Mouse (Mus musculus) liver, adult 2 months (tissue): ENCODE results near the gene Olfm1. TPM values are rescaled to one million over a fixed set of nuclear protein-coding genes. Genes with fewer than 3 reads are reported as not detected.

Source experiments
- DNase-seq: peaks from one replicate; pipeline ENCODE4 v3.0.0-alpha.2; 2011; ENCODE audit warnings: low read depth, low spot score; ENCODE audit errors: extremely low read depth
- H3K27ac ChIP-seq: fragments of 200-500 bp; replicated peaks from 2 replicates; pipeline ENCODE4 v1.5.1; 2012; ENCODE audit warnings: low read depth, mild to moderate bottlenecking, control low read depth, inconsistent platforms, low read length; ENCODE audit not compliant: insufficient read depth
- H3K27me3 ChIP-seq: fragments of 200-500 bp; 2 replicates; pipeline ENCODE4 v1.6.1; 2012; ENCODE audit warnings: mild to moderate bottlenecking, moderate library complexity, low read length, inconsistent platforms; ENCODE audit not compliant: control insufficient read depth, insufficient read depth
- H3K36me3 ChIP-seq: fragments of 200-500 bp; 2 replicates; pipeline ENCODE4 v1.6.1; 2012; ENCODE audit warnings: low read length, inconsistent platforms; ENCODE audit not compliant: control insufficient read depth, insufficient read depth
- H3K4me1 ChIP-seq: fragments of 200-500 bp; 2 replicates; pipeline ENCODE4 v1.6.1; 2011; ENCODE audit warnings: low read length; ENCODE audit not compliant: control insufficient read depth, insufficient read depth
- H3K4me3 ChIP-seq: fragments of 200-500 bp; 2 replicates; pipeline ENCODE4 v1.5.1; 2011; ENCODE audit warnings: low read depth, mild to moderate bottlenecking, control low read depth, low read length, moderate library complexity; ENCODE audit not compliant: insufficient read depth
- H3K79me2 ChIP-seq: fragments of 200-500 bp; 2 replicates; pipeline ENCODE4 v1.6.1; 2012; ENCODE audit warnings: inconsistent platforms, mild to moderate bottlenecking, low read length, moderate library complexity; ENCODE audit not compliant: control insufficient read depth, insufficient read depth
- H3K9ac ChIP-seq: fragments of 200-500 bp; 2 replicates; pipeline ENCODE4 v1.6.1; 2012; ENCODE audit warnings: low read depth, mild to moderate bottlenecking, control low read depth, inconsistent platforms, low read length
- CTCF ChIP-seq: fragments of 200-500 bp; IDR thresholded peaks from 2 replicates; pipeline ENCODE4 v1.5.1; 2011; ENCODE audit warnings: low read depth, low read length, control low read depth
- POLR2A ChIP-seq: fragments of 200-500 bp; IDR thresholded peaks from 2 replicates; pipeline ENCODE4 v1.6.1; 2011; ENCODE audit warnings: low read length, control low read depth; ENCODE audit not compliant: insufficient read depth; ENCODE audit errors: extremely low read depth
- WGBS: fragments of 180-500 bp; shearing (Covaris S2); methylation state at CpG from one replicate; pipeline ENCODE4 v1.1.7; 2018; 5-methylcytosine and 5-hydroxymethylcytosine counted together
- polyA plus RNA-seq: library from polyadenylated mRNA; depleted of rRNA; stranded (reverse); fragments of >200 nt; gene quantifications from 2 replicates; pipeline ENCODE4 v1.2.3, GENCODE M21; 2012
- total RNA-seq: library from RNA; depleted of rRNA; stranded (reverse); fragments of >200 nt; gene quantifications from 2 replicates; pipeline ENCODE4 v1.2.3, GENCODE M21; 2014

Gene Olfm1
- total and polyA plus RNA-seq, 2 experiments, result 1.7 to 2.6 TPM

- Histone ChIP-seq H3K36me3 (no peaks in the 10 kb centered on the region), H3K4me3 (no peak overlapping the region), H3K4me1 (no peaks in the 10 kb centered on the region), H3K27ac (no peak overlapping the region), H3K9ac (no peak overlapping the region), H3K27me3 (no peaks in the 10 kb centered on the region), H3K79me2 (no peaks in the 10 kb centered on the region)
- TF ChIP-seq CTCF, result no peak
- no peak for TF ChIP-seq POLR2A
- 85% methylated on average over 7 of the region's 7 CpGs for WGBS
- DNase-seq, result no peak
These were observed 63.2 kb downstream of the Olfm1 start for GRCm38 (mm10) chr2:28256029-28256428.

GRCm38 (mm10) chr2:28261438-28261837 is 68.6 kb downstream of the Olfm1 start:
- WGBS, result 78% methylated on average over 3 of the region's 3 CpGs
- DNase-seq, result no peak
- no peak overlapping the region for H3K27ac ChIP-seq
- H3K27me3 ChIP-seq, result no peaks in the 10 kb centered on the region; the same call in 1 of the 2 replicates
- no peak overlapping the region for H3K4me3 ChIP-seq
- no peak overlapping the region for H3K9ac ChIP-seq
- no peaks in the 10 kb centered on the region for H3K36me3 ChIP-seq
- no peaks in the 10 kb centered on the region for H3K79me2 ChIP-seq
- H3K4me1 ChIP-seq, result no peaks in the 10 kb centered on the region
- no peak for TF ChIP-seq CTCF
- TF ChIP-seq POLR2A, result no peak

- Histone ChIP-seq H3K4me1 (no peaks in the 10 kb centered on the region), H3K27ac (no peak overlapping the region), H3K4me3 (no peak overlapping the region), H3K27me3 (no peaks in the 10 kb centered on the region), H3K9ac (no peak overlapping the region), H3K36me3 (no peaks in the 10 kb centered on the region), H3K79me2 (no peaks in the 10 kb centered on the region)
- no peak for DNase-seq
- 82% methylated on average over 3 of the region's 3 CpGs for WGBS
- no peak for TF ChIP-seq POLR2A
- no peak for TF ChIP-seq CTCF
These were observed 75.0 kb downstream of the Olfm1 start for GRCm38 (mm10) chr2:28267776-28268275.

DNA sequence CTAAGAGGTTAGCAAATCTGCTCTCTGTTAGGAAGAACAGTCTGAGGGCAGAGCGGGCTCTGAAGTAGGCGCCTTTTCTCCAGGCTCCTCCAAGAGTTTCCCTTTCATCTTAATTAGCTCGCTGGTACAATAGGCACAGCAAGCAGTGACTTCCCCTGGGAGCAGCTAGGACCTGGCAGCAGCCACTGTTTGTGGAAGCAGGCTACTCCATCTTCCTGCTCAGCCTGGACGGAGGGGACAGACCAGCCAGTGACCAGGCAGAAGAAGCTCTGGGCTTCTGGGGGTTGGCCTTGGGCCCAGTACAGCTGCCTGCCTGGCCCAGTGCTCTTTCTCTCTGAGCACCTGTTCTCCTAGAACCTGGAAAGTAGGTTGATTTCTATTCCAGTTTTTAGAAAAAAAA is 77.8 kb downstream of the Olfm1 start:
- no peak for DNase-seq
- 31% methylated on average over 4 of the region's 4 CpGs for WGBS
- H3K27ac ChIP-seq, result no peak overlapping the region

GRCm38 (mm10) chr2:28272218-28272965 is 79.6 kb downstream of the Olfm1 start:
- Histone ChIP-seq H3K79me2 (no peaks in the 10 kb centered on the region), H3K4me3 (no peak overlapping the region), H3K27ac (no peak overlapping the region), H3K4me1 (no peaks in the 10 kb centered on the region), H3K9ac (no peak overlapping the region), H3K27me3 (no peaks in the 10 kb centered on the region), H3K36me3 (no peaks in the 10 kb centered on the region)
- DNase-seq, result no peak
- 81% methylated on average over 11 of the region's 11 CpGs for WGBS
- TF ChIP-seq CTCF, result no peak
- no peak for TF ChIP-seq POLR2A

More for the DNA sequence above, 77.8 kb downstream of the Olfm1 start:
- no peak overlapping the region for H3K9ac ChIP-seq
- no peak overlapping the region for H3K4me3 ChIP-seq
- H3K4me1 ChIP-seq, result no peaks in the 10 kb centered on the region
- no peaks in the 10 kb centered on the region for H3K27me3 ChIP-seq
- no peak for TF ChIP-seq POLR2A
- no peak for TF ChIP-seq CTCF
- no peaks in the 10 kb centered on the region for H3K36me3 ChIP-seq
- H3K79me2 ChIP-seq, result no peaks in the 10 kb centered on the region

GRCm38 (mm10) chr2:28274006-28274405 is 81.2 kb downstream of the Olfm1 start:
- Histone ChIP-seq H3K36me3 (no peaks in the 10 kb centered on the region), H3K27ac (no peak overlapping the region), H3K4me1 (no peaks in the 10 kb centered on the region), H3K4me3 (no peak overlapping the region), H3K79me2 (no peaks in the 10 kb centered on the region), H3K9ac (no peak overlapping the region), H3K27me3 (no peaks in the 10 kb centered on the region)
- TF ChIP-seq CTCF (no peak), POLR2A (no peak)
- 89% methylated on average over 5 of the region's 5 CpGs for WGBS
- DNase-seq, result no peak
